Mouse (Mus musculus) hindbrain, embryonic 11.5 days (tissue): ENCODE measurements around the gene Adipor1. TPM values are rescaled to one million over a fixed set of nuclear protein-coding genes. Genes with fewer than 3 reads are reported as not detected.
"Not testable (repeated sequence)": the region's sequence is repeated elsewhere in the genome, so short reads cannot be mapped to it uniquely, and the experiment has no call there.

Experiments
- ATAC-seq: fragments of 200-750 bp; cut with Nextera tagmentation; 2 replicates; pipeline ENCODE4 v1.8.0; 2017; ENCODE audit warnings: mild to moderate bottlenecking, moderate TSS enrichment, moderate library complexity; ENCODE audit not compliant: low FRiP score
- DNase-seq: peaks from one replicate; pipeline ENCODE4 v3.0.0-alpha.2; 2015; ENCODE audit warnings: low spot score
- H3K27ac ChIP-seq: fragments of 300-500 bp; sonication (generic); 2 replicates; pipeline ENCODE4 v1.5.1; 2014; ENCODE audit warnings: mild to moderate bottlenecking, low read depth, low read length
- H3K27me3 ChIP-seq: fragments of 300-500 bp; sonication (generic); 2 replicates; pipeline ENCODE4 v1.6.1; 2014; ENCODE audit warnings: mild to moderate bottlenecking, low read length, moderate library complexity, mixed read lengths; ENCODE audit not compliant: control insufficient read depth, insufficient read depth
- H3K36me3 ChIP-seq: fragments of 300-500 bp; sonication (generic); 2 replicates; pipeline ENCODE4 v1.6.1; 2014; ENCODE audit warnings: mild to moderate bottlenecking, low read length, moderate library complexity, mixed read lengths; ENCODE audit not compliant: control insufficient read depth, insufficient read depth
- H3K4me1 ChIP-seq: fragments of 300-500 bp; sonication (generic); replicated peaks from 2 replicates; pipeline ENCODE4 v1.6.1; 2014; ENCODE audit warnings: low read length, mixed read lengths; ENCODE audit not compliant: control insufficient read depth, insufficient read depth
- H3K4me2 ChIP-seq: fragments of 300-500 bp; sonication (generic); replicated peaks from 2 replicates; pipeline ENCODE4 v1.6.1; 2014; ENCODE audit warnings: mild to moderate bottlenecking, low read depth, low read length
- H3K4me3 ChIP-seq: fragments of 300-500 bp; sonication (generic); 2 replicates; pipeline ENCODE4 v1.5.1; 2014; ENCODE audit warnings: low read depth, low read length
- H3K9ac ChIP-seq: fragments of 300-500 bp; sonication (generic); 2 replicates; pipeline ENCODE4 v1.6.1; 2014; ENCODE audit warnings: low read depth, low read length
- H3K9me3 ChIP-seq: fragments of 300-500 bp; sonication (generic); 2 replicates; pipeline ENCODE4 v1.6.1; 2016; ENCODE audit warnings: low read length; ENCODE audit not compliant: control insufficient read depth
- WGBS: fragments of 180-500 bp; shearing (Covaris S2); extraction: QIAGEN DNeasy Blood & Tissue Kit; methylation state at CpG from one replicate; pipeline ENCODE4 v1.1.7; 2014; 5-methylcytosine and 5-hydroxymethylcytosine counted together
- polyA plus RNA-seq: library from polyadenylated mRNA; unstranded; fragments of >200 nt; fragmentation: Nextera tagmentation; extraction: Ambion mirVana; gene quantifications from 2 replicates; pipeline ENCODE4 v1.2.1, GENCODE M21; 2014

The Adipor1 gene
- polyA plus RNA-seq, 1 experiment from 2014 or later, result 81.7 TPM

- Histone ChIP-seq H3K4me3 (no peak overlapping the region), H3K36me3 (0 out of 2 replicates have a peak, but pooled peaks cover 4% of the 10 kb centered on the region), H3K4me1 (no peaks in the 10 kb centered on the region), H3K4me2 (no peak overlapping the region), H3K27ac (no peak overlapping the region), H3K9ac (no peak overlapping the region), H3K9me3 (no peaks in the 10 kb centered on the region), H3K27me3 (no peaks in the 10 kb centered on the region)
- DNase-seq (no peak), ATAC-seq (no peak)
- WGBS, result 93% methylated on average over 4 of the region's 4 CpGs
Measured at GRCm38 (mm10) chr1:134433473-134433872, 18.3 kb downstream of the Adipor1 start.

- WGBS, result 32% methylated on average over 4 of the region's 4 CpGs
- Histone ChIP-seq H3K27ac (no peak overlapping the region), H3K27me3 (no peaks in the 10 kb centered on the region), H3K4me2 (no peak overlapping the region), H3K36me3 (no peaks in the 10 kb centered on the region), H3K4me1 (no peaks in the 10 kb centered on the region), H3K4me3 (no peak overlapping the region), H3K9ac (no peak overlapping the region), H3K9me3 (no peaks in the 10 kb centered on the region)
- peak; percentile 50 for DNase-seq
- ATAC-seq, result no peak
Measured at GRCm38 (mm10) chr1:134435414-134435813, 20.2 kb downstream of the Adipor1 start.

GRCm38 (mm10) chr1:134440437-134440836, 25.3 kb downstream of the Adipor1 start:
- H3K27me3 ChIP-seq, result no peaks in the 10 kb centered on the region
- WGBS, result 90% methylated on average over 6 of the region's 6 CpGs
- H3K4me1 ChIP-seq, result no peaks in the 10 kb centered on the region
- DNase-seq, result no peak
- H3K4me2 ChIP-seq, result no peak overlapping the region
- no peak for ATAC-seq
- no peak overlapping the region for H3K9ac ChIP-seq
- no peak overlapping the region for H3K4me3 ChIP-seq
- no peaks in the 10 kb centered on the region for H3K9me3 ChIP-seq
- H3K36me3 ChIP-seq, result no peaks in the 10 kb centered on the region
- H3K27ac ChIP-seq, result no peak overlapping the region

GRCm38 (mm10) chr1:134441737-134442136, 26.6 kb downstream of the Adipor1 start:
- not testable (repeated sequence) for DNase-seq, H3K9ac ChIP-seq, H3K27me3 ChIP-seq, H3K36me3 ChIP-seq, H3K4me1 ChIP-seq, ATAC-seq, H3K9me3 ChIP-seq, H3K27ac ChIP-seq, H3K4me2 ChIP-seq, H3K4me3 ChIP-seq
- 96% methylated on average over 6 of the region's 10 CpGs for WGBS

- Histone ChIP-seq H3K9ac (no peak overlapping the region), H3K36me3 (no peaks in the 10 kb centered on the region), H3K4me1 (no peaks in the 10 kb centered on the region), H3K4me2 (no peak overlapping the region), H3K27ac (no peak overlapping the region), H3K9me3 (no peaks in the 10 kb centered on the region), H3K4me3 (no peak overlapping the region), H3K27me3 (no peaks in the 10 kb centered on the region)
- 98% methylated on average over 3 of the region's 3 CpGs for WGBS
- no peak for ATAC-seq
- DNase-seq, result no peak
Measured at GRCm38 (mm10) chr1:134442394-134442793, 27.2 kb downstream of the Adipor1 start.

GRCm38 (mm10) chr1:134443288-134443687, 28.1 kb downstream of the Adipor1 start:
- not testable (repeated sequence) for H3K27ac ChIP-seq, H3K27me3 ChIP-seq, H3K36me3 ChIP-seq, H3K4me3 ChIP-seq, H3K9ac ChIP-seq, H3K4me1 ChIP-seq, H3K9me3 ChIP-seq, DNase-seq, ATAC-seq, H3K4me2 ChIP-seq
- WGBS, result 91% methylated on average over 1 of the region's 1 CpGs

- Histone ChIP-seq H3K27me3 (no peaks in the 10 kb centered on the region), H3K4me2 (no peak overlapping the region), H3K36me3 (no peaks in the 10 kb centered on the region), H3K27ac (no peak overlapping the region), H3K4me1 (no peaks in the 10 kb centered on the region), H3K4me3 (no peak overlapping the region), H3K9ac (no peak overlapping the region), H3K9me3 (no peaks in the 10 kb centered on the region)
- 93% methylated on average over 2 of the region's 2 CpGs for WGBS
- ATAC-seq (no peak), DNase-seq (no peak)
Measured at GRCm38 (mm10) chr1:134445418-134445817, 30.2 kb downstream of the Adipor1 start.

GRCm38 (mm10) chr1:134448537-134448936, 33.4 kb downstream of the Adipor1 start:
- DNase-seq, H3K4me3 ChIP-seq, H3K27ac ChIP-seq, H3K4me1 ChIP-seq, H3K36me3 ChIP-seq, H3K27me3 ChIP-seq, H3K9me3 ChIP-seq, ATAC-seq, H3K4me2 ChIP-seq, H3K9ac ChIP-seq: not testable (repeated sequence)
- WGBS, result 71% methylated on average over 3 of the region's 3 CpGs

- ATAC-seq, result no peak
- Histone ChIP-seq H3K36me3 (no peaks in the 10 kb centered on the region), H3K9me3 (no peaks in the 10 kb centered on the region), H3K27me3 (no peaks in the 10 kb centered on the region), H3K4me3 (no peak overlapping the region), H3K4me1 (no peaks in the 10 kb centered on the region), H3K9ac (no peak overlapping the region), H3K4me2 (no peak overlapping the region), H3K27ac (no peak overlapping the region)
- WGBS, result 91% methylated on average over 4 of the region's 4 CpGs
- no peak for DNase-seq
Measured at GRCm38 (mm10) chr1:134450201-134450600, 35.0 kb downstream of the Adipor1 start.
